Mouse (Mus musculus): Measurements from ENCODE around the gene Vmn1r103. TPM values are rescaled to one million over a fixed set of nuclear protein-coding genes. Genes with fewer than 3 reads are reported as not detected.
"Not testable (repeated sequence)": the region's sequence is repeated elsewhere in the genome, so short reads cannot be mapped to it uniquely, and the experiment has no call there.

Vmn1r103 gene
- polyA plus RNA-seq (2016; fragmentation: Nextera tagmentation; extraction: Ambion mirVana): not detected in 2 replicates

GRCm38 (mm10) chr7:20510434-20510833 lies at the start of gene Vmn1r103:
Gene Vmn1r103 (minus strand): TSS chr7:20510534.
- not testable (repeated sequence) for H3K27ac ChIP-seq (replicated peaks); H3K36me3 ChIP-seq (replicated peaks); H3K4me1 ChIP-seq; H3K4me3 ChIP-seq; DNase-seq (ENCODE audit: low spot score); H3K9me3 ChIP-seq; H3K27me3 ChIP-seq (replicated peaks; ENCODE audit: low read depth, poor library complexity, severe bottlenecking)
- WGBS: no CpG with 5 or more reads among the region's 3 CpGs

GRCm38 (mm10) chr7:20545657-20546056 lies 35.3 kb upstream of the Vmn1r103 start, which contains the start of gene Gm5726:
Gene Gm5726 (minus strand): TSS chr7:20545757.
- H3K4me3 ChIP-seq; H3K36me3 ChIP-seq (replicated peaks); H3K4me1 ChIP-seq; H3K27me3 ChIP-seq (replicated peaks; ENCODE audit: low read depth, poor library complexity, severe bottlenecking); H3K9me3 ChIP-seq; DNase-seq (ENCODE audit: low spot score); H3K27ac ChIP-seq (replicated peaks): not testable (repeated sequence)
- WGBS: no CpG with 5 or more reads among the region's 1 CpGs

- not testable (repeated sequence) for H3K36me3 ChIP-seq (replicated peaks); H3K4me3 ChIP-seq; H3K4me1 ChIP-seq; H3K9me3 ChIP-seq; H3K27me3 ChIP-seq (replicated peaks; ENCODE audit: low read depth, poor library complexity, severe bottlenecking); DNase-seq (ENCODE audit: low spot score); H3K27ac ChIP-seq (replicated peaks)
- WGBS: no CpG with 5 or more reads among the region's 3 CpGs
Measured at GRCm38 (mm10) chr7:20533537-20533936, 23.2 kb upstream of the Vmn1r103 start, which contains the start of gene Vmn1r104. Gene Vmn1r104 (plus strand): TSS chr7:20533837.

- H3K36me3 ChIP-seq (replicated peaks); H3K4me3 ChIP-seq; DNase-seq (ENCODE audit: low spot score); H3K27me3 ChIP-seq (replicated peaks; ENCODE audit: low read depth, poor library complexity, severe bottlenecking); H3K27ac ChIP-seq (replicated peaks); H3K9me3 ChIP-seq; H3K4me1 ChIP-seq: not testable (repeated sequence)
- WGBS: no CpG with 5 or more reads among the region's 5 CpGs
Measured at GRCm38 (mm10) chr7:20474825-20475224, 35.5 kb downstream of the Vmn1r103 start, which contains the start of gene Gm10670. Gene Gm10670 (minus strand): TSS chr7:20474925.

Other genes starting within 250 kb of the Vmn1r103 start
- gene Gm5890, start 247.7 kb downstream of the Vmn1r103 start, polyA plus RNA-seq (2016; fragmentation: Nextera tagmentation; extraction: Ambion mirVana): not detected in 2 replicates
- not detected in 2 replicates for gene Gm4133, start 176.5 kb downstream of the Vmn1r103 start, polyA plus RNA-seq (2016; fragmentation: Nextera tagmentation; extraction: Ambion mirVana)
- not detected in 2 replicates for gene Gm5728, start 135.1 kb downstream of the Vmn1r103 start, polyA plus RNA-seq (2016; fragmentation: Nextera tagmentation; extraction: Ambion mirVana)
- not detected in 2 replicates for gene Vmn1r100, start 92.6 kb downstream of the Vmn1r103 start, polyA plus RNA-seq (2016; fragmentation: Nextera tagmentation; extraction: Ambion mirVana)
- gene Vmn1r101, start 67.9 kb downstream of the Vmn1r103 start, polyA plus RNA-seq (2016; fragmentation: Nextera tagmentation; extraction: Ambion mirVana): not detected in 2 replicates
- not detected in 2 replicates for gene Gm10670, start 35.6 kb downstream of the Vmn1r103 start, polyA plus RNA-seq (2016; fragmentation: Nextera tagmentation; extraction: Ambion mirVana)
- gene Vmn1r104, start 23.3 kb upstream of the Vmn1r103 start, polyA plus RNA-seq (2016; fragmentation: Nextera tagmentation; extraction: Ambion mirVana): not detected in 2 replicates
- gene Gm5726, start 35.2 kb upstream of the Vmn1r103 start, polyA plus RNA-seq (2016; fragmentation: Nextera tagmentation; extraction: Ambion mirVana): not detected in 2 replicates
- not detected in 2 replicates for gene Gm4141, start 65.7 kb upstream of the Vmn1r103 start, polyA plus RNA-seq (2016; fragmentation: Nextera tagmentation; extraction: Ambion mirVana)
- not detected in 2 replicates for gene Gm4513, start 88.5 kb upstream of the Vmn1r103 start, polyA plus RNA-seq (2016; fragmentation: Nextera tagmentation; extraction: Ambion mirVana)
- not detected in 2 replicates for gene Vmn1r107, start 158.4 kb upstream of the Vmn1r103 start, polyA plus RNA-seq (2016; fragmentation: Nextera tagmentation; extraction: Ambion mirVana)
- not detected in 2 replicates for gene Vmn1r111, start 192.7 kb upstream of the Vmn1r103 start, polyA plus RNA-seq (2016; fragmentation: Nextera tagmentation; extraction: Ambion mirVana)
- gene Gm10668, start 220.1 kb upstream of the Vmn1r103 start, polyA plus RNA-seq (2016; fragmentation: Nextera tagmentation; extraction: Ambion mirVana): not detected in 2 replicates